Mouse (Mus musculus): ENCODE results near the gene Grm5.

GRCm38 (mm10) chr7:87664041-87664440 lies 80.1 kb downstream of the Grm5 start:
- TF ChIP-seq CTCF (IDR thresholded peaks at IDR 0.05; ENCODE audit: low read depth) (no peak), EP300 (IDR thresholded peaks at IDR 0.05; ENCODE audit: low read depth) (no peak)
